Mouse (Mus musculus): ENCODE measurements around the gene Tbc1d22a. TPM values are rescaled to one million over a fixed set of nuclear protein-coding genes. Genes with fewer than 3 reads are reported as not detected.

Gene Tbc1d22a
- polyA plus RNA-seq, 1 experiment from 2014 or later, result 13.8 TPM

- WGBS, result 57% methylated on average over 5 of the region's 5 CpGs
Measured at GRCm38 (mm10) chr15:86492636-86493035, 278.4 kb downstream of the Tbc1d22a start.

GRCm38 (mm10) chr15:86496209-86496608, 281.9 kb downstream of the Tbc1d22a start:
- Histone ChIP-seq H3K4me1 (peaks cover 16% of the 10 kb centered on the region), H3K36me3 (no peaks in the 10 kb centered on the region), H3K27me3 (no peaks in the 10 kb centered on the region), H3K9ac (no peak overlapping the region), H3K27ac (no peak overlapping the region), H3K4me3 (replicated peaks) (no peak overlapping the region), H3K9me3 (replicated peaks) (no peaks in the 10 kb centered on the region), H3K4me2 (no peak overlapping the region)
- no peak for ATAC-seq (replicated peaks; ENCODE audit: low FRiP score)
- WGBS, result 89% methylated on average over 4 of the region's 4 CpGs

More at GRCm38 (mm10) chr15:86492636-86493035, 278.4 kb downstream of the Tbc1d22a start:
- Histone ChIP-seq H3K4me3 (replicated peaks) (no peak overlapping the region), H3K9ac (no peak overlapping the region), H3K9me3 (replicated peaks) (no peaks in the 10 kb centered on the region), H3K27ac (no peak overlapping the region), H3K27me3 (no peaks in the 10 kb centered on the region), H3K4me2 (no peak overlapping the region), H3K36me3 (no peaks in the 10 kb centered on the region), H3K4me1 (peaks cover 27% of the 10 kb centered on the region)
- no peak for ATAC-seq (replicated peaks; ENCODE audit: low FRiP score)

GRCm38 (mm10) chr15:86496646-86497045, 282.4 kb downstream of the Tbc1d22a start:
- no peak overlapping the region for H3K4me3 ChIP-seq (replicated peaks)
- H3K9ac ChIP-seq, result no peak overlapping the region
- no peaks in the 10 kb centered on the region for H3K36me3 ChIP-seq
- no peak overlapping the region for H3K27ac ChIP-seq
- H3K4me1 ChIP-seq, result peaks cover 15% of the 10 kb centered on the region
- H3K27me3 ChIP-seq, result no peaks in the 10 kb centered on the region
- WGBS, result 90% methylated on average over 7 of the region's 7 CpGs
- H3K9me3 ChIP-seq (replicated peaks), result no peaks in the 10 kb centered on the region
- no peak overlapping the region for H3K4me2 ChIP-seq
- ATAC-seq (replicated peaks; ENCODE audit: low FRiP score), result no peak

GRCm38 (mm10) chr15:86500536-86500935, 286.3 kb downstream of the Tbc1d22a start:
- Histone ChIP-seq H3K27me3 (no peaks in the 10 kb centered on the region), H3K36me3 (no peaks in the 10 kb centered on the region), H3K4me2 (no peak overlapping the region), H3K4me3 (replicated peaks) (no peak overlapping the region), H3K9me3 (replicated peaks) (no peaks in the 10 kb centered on the region), H3K4me1 (0 out of 2 replicates have a peak, but pooled peaks cover 5% of the 10 kb centered on the region), H3K27ac (no peak overlapping the region), H3K9ac (no peak overlapping the region)
- ATAC-seq (replicated peaks; ENCODE audit: low FRiP score), result no peak

GRCm38 (mm10) chr15:86503413-86503812, 289.2 kb downstream of the Tbc1d22a start:
- 72% methylated on average over 10 of the region's 10 CpGs for WGBS
- no peak for ATAC-seq (replicated peaks; ENCODE audit: low FRiP score)

GRCm38 (mm10) chr15:86506666-86507065, 292.4 kb downstream of the Tbc1d22a start:
- Histone ChIP-seq H3K9me3 (replicated peaks) (no peaks in the 10 kb centered on the region), H3K4me2 (no peak overlapping the region), H3K9ac (no peak overlapping the region), H3K27me3 (no peaks in the 10 kb centered on the region), H3K4me1 (peaks cover 3% of the 10 kb centered on the region; the same call in 1 of the 2 replicates), H3K27ac (no peak overlapping the region), H3K4me3 (replicated peaks) (no peak overlapping the region), H3K36me3 (no peaks in the 10 kb centered on the region)
- WGBS, result 50% methylated on average over 4 of the region's 4 CpGs
- no peak for ATAC-seq (replicated peaks; ENCODE audit: low FRiP score)

More at GRCm38 (mm10) chr15:86503413-86503812, 289.2 kb downstream of the Tbc1d22a start:
- H3K9ac ChIP-seq, result no peak overlapping the region
- H3K27ac ChIP-seq, result no peak overlapping the region
- H3K36me3 ChIP-seq, result no peaks in the 10 kb centered on the region
- H3K9me3 ChIP-seq (replicated peaks), result no peaks in the 10 kb centered on the region
- no peaks in the 10 kb centered on the region for H3K27me3 ChIP-seq
- peaks cover 3% of the 10 kb centered on the region; the same call in 1 of the 2 replicates for H3K4me1 ChIP-seq
- H3K4me3 ChIP-seq (replicated peaks), result no peak overlapping the region
- H3K4me2 ChIP-seq, result no peak overlapping the region

GRCm38 (mm10) chr15:86507546-86507945, 293.3 kb downstream of the Tbc1d22a start:
- no peak overlapping the region for H3K4me2 ChIP-seq
- no peak overlapping the region for H3K27ac ChIP-seq
- no peak overlapping the region for H3K9ac ChIP-seq
- WGBS, result 90% methylated on average over 8 of the region's 8 CpGs
- no peaks in the 10 kb centered on the region for H3K36me3 ChIP-seq
- H3K9me3 ChIP-seq (replicated peaks), result no peaks in the 10 kb centered on the region
- no peak for ATAC-seq (replicated peaks; ENCODE audit: low FRiP score)
- peaks cover 3% of the 10 kb centered on the region; the same call in 1 of the 2 replicates for H3K4me1 ChIP-seq
- no peak overlapping the region for H3K4me3 ChIP-seq (replicated peaks)
- H3K27me3 ChIP-seq, result no peaks in the 10 kb centered on the region

- H3K36me3 ChIP-seq, result no peaks in the 10 kb centered on the region
- no peak overlapping the region for H3K27ac ChIP-seq
- no peak for ATAC-seq (replicated peaks; ENCODE audit: low FRiP score)
- peaks cover 3% of the 10 kb centered on the region; the same call in 1 of the 2 replicates for H3K4me1 ChIP-seq
- WGBS, result 72% methylated on average over 7 of the region's 7 CpGs
- no peak overlapping the region for H3K4me2 ChIP-seq
- no peaks in the 10 kb centered on the region for H3K27me3 ChIP-seq
- no peak overlapping the region for H3K9ac ChIP-seq
- no peak overlapping the region for H3K4me3 ChIP-seq (replicated peaks)
- H3K9me3 ChIP-seq (replicated peaks), result no peaks in the 10 kb centered on the region
Measured at GRCm38 (mm10) chr15:86508406-86509176, 294.3 kb downstream of the Tbc1d22a start.

GRCm38 (mm10) chr15:86509601-86510000, 295.3 kb downstream of the Tbc1d22a start:
- Histone ChIP-seq H3K9me3 (replicated peaks) (no peaks in the 10 kb centered on the region), H3K4me1 (peaks cover 3% of the 10 kb centered on the region; the same call in 1 of the 2 replicates), H3K9ac (no peak overlapping the region), H3K4me2 (no peak overlapping the region), H3K27ac (no peak overlapping the region), H3K36me3 (no peaks in the 10 kb centered on the region), H3K27me3 (no peaks in the 10 kb centered on the region), H3K4me3 (replicated peaks) (no peak overlapping the region)
- 72% methylated on average over 6 of the region's 6 CpGs for WGBS
- no peak for ATAC-seq (replicated peaks; ENCODE audit: low FRiP score)

GRCm38 (mm10) chr15:86511181-86511580, 296.9 kb downstream of the Tbc1d22a start:
- WGBS, result 79% methylated on average over 7 of the region's 7 CpGs
- no peaks in the 10 kb centered on the region for H3K27me3 ChIP-seq
- H3K4me3 ChIP-seq (replicated peaks), result no peak overlapping the region
- H3K27ac ChIP-seq, result no peak overlapping the region
- no peak overlapping the region for H3K9ac ChIP-seq
- no peaks in the 10 kb centered on the region for H3K9me3 ChIP-seq (replicated peaks)
- ATAC-seq (replicated peaks; ENCODE audit: low FRiP score), result no peak
- no peaks in the 10 kb centered on the region for H3K36me3 ChIP-seq
- H3K4me2 ChIP-seq, result no peak overlapping the region
- peaks cover 3% of the 10 kb centered on the region; the same call in 1 of the 2 replicates for H3K4me1 ChIP-seq

- Histone ChIP-seq H3K4me1 (no peaks in the 10 kb centered on the region), H3K27me3 (no peaks in the 10 kb centered on the region), H3K36me3 (no peaks in the 10 kb centered on the region), H3K9ac (no peak overlapping the region), H3K9me3 (replicated peaks) (no peaks in the 10 kb centered on the region), H3K4me2 (no peak overlapping the region), H3K4me3 (replicated peaks) (no peak overlapping the region), H3K27ac (no peak overlapping the region)
- WGBS, result 84% methylated on average over 5 of the region's 5 CpGs
- ATAC-seq (replicated peaks; ENCODE audit: low FRiP score), result no peak
Measured at GRCm38 (mm10) chr15:86513336-86513735, 299.1 kb downstream of the Tbc1d22a start.

- no peak overlapping the region for H3K9ac ChIP-seq
Measured at GRCm38 (mm10) chr15:86520201-86520600, 305.9 kb downstream of the Tbc1d22a start.

More at GRCm38 (mm10) chr15:86520201-86520600, 305.9 kb downstream of the Tbc1d22a start:
- no peak overlapping the region for H3K27ac ChIP-seq
- no peaks in the 10 kb centered on the region for H3K9me3 ChIP-seq (replicated peaks)
- no peaks in the 10 kb centered on the region for H3K4me1 ChIP-seq
- ATAC-seq (replicated peaks; ENCODE audit: low FRiP score), result no peak
- no peaks in the 10 kb centered on the region for H3K36me3 ChIP-seq
- 85% methylated on average over 4 of the region's 4 CpGs for WGBS
- no peaks in the 10 kb centered on the region for H3K27me3 ChIP-seq
- no peak overlapping the region for H3K4me3 ChIP-seq (replicated peaks)
- no peak overlapping the region for H3K4me2 ChIP-seq

Measured in kidney, embryonic 15.5 days (tissue).